In genomic region chr2:155086328-155086727, GRCm38 (mm10) we compare ENCODE assay signal across 17 mouse cellular contexts.
"Had no signal": no experiment of that assay in that cellular context is flagged by ENCODE, and none has a peak within 500 bp of the region (broad histone marks: within the 10 kb centered on the region; RNA-seq: fewer than 3 reads in every experiment).

No protein-coding gene starts in this region.

- H3K4me2 ChIP-seq: lung, embryonic 15.5 days; midbrain, embryonic 12.5 days; neural tube, embryonic 13.5 days; neural tube, embryonic 15.5 days had no signal

- H3K36me3 ChIP-seq: lung, embryonic 15.5 days; midbrain, embryonic 10.5 days; midbrain, embryonic 12.5 days; neural tube, embryonic 13.5 days; neural tube, embryonic 15.5 days had no signal

- H3K9me3 ChIP-seq: lung, embryonic 15.5 days; midbrain, embryonic 10.5 days; midbrain, embryonic 12.5 days; neural tube, embryonic 13.5 days; neural tube, embryonic 15.5 days had no signal

- ATAC-seq: midbrain, embryonic 16.5 days had no signal

- H3K27ac ChIP-seq: liver, embryonic 14.5 days; lung, embryonic 15.5 days; midbrain, embryonic 10.5 days; midbrain, embryonic 12.5 days; neural tube, embryonic 13.5 days; neural tube, embryonic 15.5 days had no signal

- H3K27me3 ChIP-seq: lung, embryonic 15.5 days; neural tube, embryonic 13.5 days; neural tube, embryonic 15.5 days had no signal

- H3K4me1 ChIP-seq: lung, embryonic 15.5 days; midbrain, embryonic 10.5 days; midbrain, embryonic 12.5 days; neural tube, embryonic 13.5 days had no signal

- H3K4me3 ChIP-seq: lung, embryonic 15.5 days; midbrain, embryonic 10.5 days; midbrain, embryonic 12.5 days; myocyte; neural tube, embryonic 13.5 days; neural tube, embryonic 15.5 days had no signal

- H3K9ac ChIP-seq: liver, embryonic 14.5 days; lung, embryonic 15.5 days; midbrain, embryonic 12.5 days; neural tube, embryonic 13.5 days; neural tube, embryonic 15.5 days had no signal

- DNase-seq: midbrain, embryonic 14.5 days; retina, postnatal 1 day; right cerebral cortex, adult 18-20 months; right cerebral cortex, postnatal 25 days; right cerebral cortex, postnatal 4 days; spleen, adult 18-20 months; thymus, adult 18-20 months; thymus, postnatal 14 days; thymus, postnatal 36 days had no signal
